Mouse (Mus musculus) liver, adult 2 months (tissue): ENCODE results near the gene Foxl1.

ENCODE experiments used
- CTCF ChIP-seq: fragments of 200-500 bp; IDR thresholded peaks from 2 replicates; pipeline ENCODE4 v1.5.1; 2011; ENCODE audit warnings: low read depth, low read length, control low read depth
- POLR2A ChIP-seq: fragments of 200-500 bp; IDR thresholded peaks from 2 replicates; pipeline ENCODE4 v1.6.1; 2011; ENCODE audit warnings: low read length, control low read depth; ENCODE audit not compliant: insufficient read depth; ENCODE audit errors: extremely low read depth

DNA sequence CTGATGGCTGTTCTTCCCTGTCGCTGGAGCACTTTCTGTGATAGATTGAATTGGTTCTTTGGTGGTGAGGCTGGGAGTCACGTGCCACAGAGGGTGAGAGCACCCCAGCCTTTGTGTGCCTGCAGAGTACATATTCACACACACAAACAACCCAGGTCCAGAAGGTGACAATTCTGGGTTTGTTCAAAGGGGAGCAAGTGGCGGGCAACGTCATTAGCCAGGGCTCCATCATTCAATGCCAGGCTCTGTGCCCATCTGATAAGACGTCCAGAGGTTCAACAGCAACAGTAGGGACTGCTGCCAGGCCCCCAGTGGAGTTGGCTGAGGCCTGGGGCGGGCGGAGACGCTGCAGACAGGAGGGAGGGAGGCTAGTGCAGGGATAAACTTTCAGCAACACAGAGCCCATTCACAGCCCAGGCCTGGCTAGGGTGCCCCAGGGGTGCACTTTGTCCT lies 36.3 kb downstream of the Foxl1 start:
- TF ChIP-seq CTCF (no peak), POLR2A (no peak)
